Mouse (Mus musculus) limb, embryonic 13.5 days (tissue): ENCODE data around the gene Il11ra1. TPM values are rescaled to one million over a fixed set of nuclear protein-coding genes. Genes with fewer than 3 reads are reported as not detected.
"Not testable (repeated sequence)": the region's sequence is repeated elsewhere in the genome, so short reads cannot be mapped to it uniquely, and the experiment has no call there.

Source experiments
- ATAC-seq: fragments of 200-750 bp; cut with Nextera tagmentation; 2 replicates; pipeline ENCODE4 v1.8.0; 2017; ENCODE audit warnings: low read depth, moderate number of reproducible peaks, moderate TSS enrichment; ENCODE audit not compliant: low FRiP score
- H3K27ac ChIP-seq: fragments of 300-500 bp; sonication (generic); 2 replicates; pipeline ENCODE4 v1.5.1; 2015; ENCODE audit warnings: inconsistent platforms, mild to moderate bottlenecking, moderate library complexity
- H3K27me3 ChIP-seq: fragments of 300-500 bp; sonication (generic); 2 replicates; pipeline ENCODE4 v1.6.1; 2015; ENCODE audit warnings: mild to moderate bottlenecking, inconsistent platforms
- H3K36me3 ChIP-seq: fragments of 300-500 bp; sonication (generic); 2 replicates; pipeline ENCODE4 v1.6.1; 2015; ENCODE audit warnings: inconsistent platforms, mild to moderate bottlenecking, moderate library complexity
- H3K4me1 ChIP-seq: fragments of 300-500 bp; sonication (generic); 2 replicates; pipeline ENCODE4 v1.6.1; 2015; ENCODE audit warnings: inconsistent platforms
- H3K4me2 ChIP-seq: fragments of 300-500 bp; sonication (generic); replicated peaks from 2 replicates; pipeline ENCODE4 v1.6.1; 2015; ENCODE audit warnings: inconsistent platforms, mild to moderate bottlenecking, moderate library complexity
- H3K4me3 ChIP-seq: fragments of 300-500 bp; sonication (generic); 2 replicates; pipeline ENCODE4 v1.5.1; 2015; ENCODE audit warnings: moderate library complexity, mild to moderate bottlenecking, inconsistent platforms
- H3K9ac ChIP-seq: fragments of 300-500 bp; sonication (generic); 2 replicates; pipeline ENCODE4 v1.6.1; 2015; ENCODE audit warnings: mild to moderate bottlenecking, inconsistent platforms
- H3K9me3 ChIP-seq: fragments of 300-500 bp; sonication (generic); 2 replicates; pipeline ENCODE4 v1.6.1; 2016; ENCODE audit warnings: inconsistent platforms
- WGBS: fragments of 180-500 bp; shearing (Covaris S2); methylation state at CpG from one replicate; pipeline ENCODE4 v1.1.7; 2015; 5-methylcytosine and 5-hydroxymethylcytosine counted together
- polyA plus RNA-seq: library from polyadenylated mRNA; unstranded; fragments of >200 nt; fragmentation: Nextera tagmentation; extraction: Ambion mirVana; gene quantifications from 2 replicates; pipeline ENCODE4 v1.2.1, GENCODE M21; 2015

Il11ra1 gene
- polyA plus RNA-seq, 1 experiment from 2014 or later, result 405 TPM

GRCm38 (mm10) chr4:41759656-41760287, 60.0 kb downstream of the Il11ra1 start:
- Histone ChIP-seq H3K36me3 (peaks cover 18% of the 10 kb centered on the region), H3K4me2 (peak overlapping the region; percentile 94), H3K27me3 (no peaks in the 10 kb centered on the region), H3K27ac (peak overlapping the region; percentile 99), H3K4me1 (peaks cover 52% of the 10 kb centered on the region), H3K4me3 (peak overlapping the region; percentile 63), H3K9ac (peak overlapping the region; percentile 72), H3K9me3 (no peaks in the 10 kb centered on the region)
- WGBS, result 40% methylated on average over 6 of the region's 6 CpGs
- ATAC-seq, result no peak

GRCm38 (mm10) chr4:41760288-41760721, 60.5 kb downstream of the Il11ra1 start:
- ATAC-seq, result peak; percentile 88
- peak overlapping the region; percentile 72 for H3K9ac ChIP-seq
- no peaks in the 10 kb centered on the region for H3K9me3 ChIP-seq
- peaks cover 18% of the 10 kb centered on the region for H3K36me3 ChIP-seq
- peak overlapping the region; percentile 94 for H3K4me2 ChIP-seq
- H3K27ac ChIP-seq, result peak overlapping the region; percentile 99
- H3K27me3 ChIP-seq, result no peaks in the 10 kb centered on the region
- peaks cover 49% of the 10 kb centered on the region for H3K4me1 ChIP-seq
- WGBS, result 0% methylated on average over 15 of the region's 15 CpGs
- peak overlapping the region; percentile 63 for H3K4me3 ChIP-seq

GRCm38 (mm10) chr4:41760911-41761310, 61.1 kb downstream of the Il11ra1 start:
- Histone ChIP-seq H3K9me3 (no peaks in the 10 kb centered on the region), H3K27me3 (no peaks in the 10 kb centered on the region), H3K27ac (peak overlapping the region; percentile 99), H3K36me3 (peaks cover 23% of the 10 kb centered on the region), H3K4me3 (peak overlapping the region; percentile 63), H3K4me2 (peak overlapping the region; percentile 94), H3K9ac (peak overlapping the region; percentile 72), H3K4me1 (peaks cover 49% of the 10 kb centered on the region)
- no peak for ATAC-seq
- WGBS, result 35% methylated on average over 4 of the region's 4 CpGs

- peaks cover 28% of the 10 kb centered on the region for H3K36me3 ChIP-seq
- ATAC-seq, result no peak
- peaks cover 43% of the 10 kb centered on the region for H3K4me1 ChIP-seq
- H3K27me3 ChIP-seq, result no peaks in the 10 kb centered on the region
- peak overlapping the region; percentile 99 for H3K27ac ChIP-seq
- peak overlapping the region; percentile 94 for H3K4me2 ChIP-seq
- H3K4me3 ChIP-seq, result peak overlapping the region; percentile 63
- H3K9ac ChIP-seq, result peak overlapping the region; percentile 72
- no peaks in the 10 kb centered on the region for H3K9me3 ChIP-seq
Observed at GRCm38 (mm10) chr4:41761680-41762079, 61.9 kb downstream of the Il11ra1 start.

GRCm38 (mm10) chr4:41762099-41762687, 62.4 kb downstream of the Il11ra1 start:
- H3K9me3 ChIP-seq, result no peaks in the 10 kb centered on the region
- H3K9ac ChIP-seq, result peak overlapping the region; percentile 72
- H3K27me3 ChIP-seq, result no peaks in the 10 kb centered on the region
- ATAC-seq, result peak; percentile 85
- H3K36me3 ChIP-seq, result peaks cover 30% of the 10 kb centered on the region
- H3K27ac ChIP-seq, result peak overlapping the region; percentile 99
- 12% methylated on average over 8 of the region's 8 CpGs for WGBS
- peaks cover 42% of the 10 kb centered on the region for H3K4me1 ChIP-seq
- H3K4me2 ChIP-seq, result peak overlapping the region; percentile 94
- peak overlapping the region; percentile 63 for H3K4me3 ChIP-seq

GRCm38 (mm10) chr4:41762688-41763114, 62.9 kb downstream of the Il11ra1 start:
- not testable (repeated sequence) for H3K27me3 ChIP-seq, H3K9me3 ChIP-seq
- Histone ChIP-seq H3K36me3 (peaks cover 32% of the 10 kb centered on the region), H3K9ac (peak overlapping the region; percentile 72), H3K4me3 (peak overlapping the region; percentile 63), H3K4me2 (peak overlapping the region; percentile 94), H3K27ac (peak overlapping the region; percentile 99), H3K4me1 (peaks cover 42% of the 10 kb centered on the region)
- ATAC-seq, result peak; percentile 78
- 6% methylated on average over 8 of the region's 8 CpGs for WGBS

GRCm38 (mm10) chr4:41763176-41763575, 63.4 kb downstream of the Il11ra1 start:
- peak overlapping the region; percentile 99 for H3K27ac ChIP-seq

GRCm38 (mm10) chr4:41767301-41767700, 67.5 kb downstream of the Il11ra1 start:
- H3K4me3 ChIP-seq, ATAC-seq: not testable (repeated sequence)

More at GRCm38 (mm10) chr4:41763176-41763575, 63.4 kb downstream of the Il11ra1 start:
- H3K4me1 ChIP-seq, result peaks cover 42% of the 10 kb centered on the region
- 51% methylated on average over 6 of the region's 6 CpGs for WGBS
- H3K9me3 ChIP-seq, ATAC-seq, H3K27me3 ChIP-seq: not testable (repeated sequence)
- H3K9ac ChIP-seq, result peak overlapping the region; percentile 72; the same call in 1 of the 2 replicates
- peaks cover 32% of the 10 kb centered on the region for H3K36me3 ChIP-seq
- H3K4me2 ChIP-seq, result peak overlapping the region; percentile 94
- H3K4me3 ChIP-seq, result peak overlapping the region; percentile 63

GRCm38 (mm10) chr4:41772946-41773345, 73.2 kb downstream of the Il11ra1 start:
- not testable (repeated sequence) for H3K27ac ChIP-seq, H3K27me3 ChIP-seq, H3K9ac ChIP-seq, H3K4me1 ChIP-seq, H3K9me3 ChIP-seq, ATAC-seq
- Histone ChIP-seq H3K4me2 (peak overlapping the region; percentile 54), H3K36me3 (peaks cover 12% of the 10 kb centered on the region), H3K4me3 (peak overlapping the region; percentile 32)
- WGBS, result 6% methylated on average over 11 of the region's 16 CpGs

More at GRCm38 (mm10) chr4:41767301-41767700, 67.5 kb downstream of the Il11ra1 start:
- H3K9me3 ChIP-seq, H3K27ac ChIP-seq, H3K27me3 ChIP-seq, H3K4me2 ChIP-seq, H3K9ac ChIP-seq: not testable (repeated sequence)
- Histone ChIP-seq H3K36me3 (peaks cover 35% of the 10 kb centered on the region), H3K4me1 (peaks cover 15% of the 10 kb centered on the region)
- WGBS, result 83% methylated on average over 10 of the region's 10 CpGs

- not testable (repeated sequence) for H3K27me3 ChIP-seq, H3K9me3 ChIP-seq, H3K4me1 ChIP-seq, H3K27ac ChIP-seq, ATAC-seq, H3K36me3 ChIP-seq
- WGBS, result 1% methylated on average over 19 of the region's 25 CpGs
- peak overlapping the region; percentile 57 for H3K9ac ChIP-seq
- H3K4me2 ChIP-seq, result peak overlapping the region; percentile 60
- H3K4me3 ChIP-seq, result peak overlapping the region; percentile 44
Observed at GRCm38 (mm10) chr4:41773502-41773901, 73.7 kb downstream of the Il11ra1 start.

- H3K27ac ChIP-seq, H3K4me1 ChIP-seq, H3K36me3 ChIP-seq, H3K9me3 ChIP-seq, ATAC-seq, H3K27me3 ChIP-seq: not testable (repeated sequence)
- Histone ChIP-seq H3K9ac (peak within 1 kb of the TSS; percentile 57), H3K4me3 (peak within 1 kb of the TSS; percentile 44), H3K4me2 (peak within 1 kb of the TSS; percentile 60)
- whole genome bisulfite sequencing, result 1% methylated on average over 12 of the region's 14 CpGs
Observed at GRCm38 (mm10) chr4:41774002-41774401, 74.2 kb downstream of the Il11ra1 start, which contains the start of gene Ccl27a. Ccl27a (minus strand) TSS chr4:41774247.

- H3K9me3 ChIP-seq, result not testable (repeated sequence)
- peak overlapping the region; percentile 44 for H3K4me3 ChIP-seq
Observed at GRCm38 (mm10) chr4:41774506-41774905, 74.7 kb downstream of the Il11ra1 start.

More at GRCm38 (mm10) chr4:41774506-41774905, 74.7 kb downstream of the Il11ra1 start:
- not testable (repeated sequence) for H3K27ac ChIP-seq, H3K36me3 ChIP-seq, ATAC-seq, H3K4me1 ChIP-seq, H3K27me3 ChIP-seq, H3K9ac ChIP-seq
- H3K4me2 ChIP-seq, result peak overlapping the region; percentile 60
- WGBS, result 57% methylated on average over 3 of the region's 3 CpGs
